Mouse (Mus musculus) heart, postnatal 36 days (tissue): ENCODE measurements around the gene Tomm40l. TPM values are rescaled to one million over a fixed set of nuclear protein-coding genes. Genes with fewer than 3 reads are reported as not detected.

Experiments
- DNase-seq, 2 experiments: peaks; one replicate each; pipeline ENCODE4 v3.0.0; 2021 to 2022
- intact Hi-C: fragments of 180-260 bp; cut with DNase I; formaldehyde crosslinking; loops from one replicate; pipeline ENCODE4 v1.15.1; 2025
- total RNA-seq, 2 experiments: library from RNA; stranded (reverse); gene quantifications; 2 replicates each; pipeline ENCODE4 v1.2.3; 2021

The Tomm40l gene
- total RNA-seq, 2 experiments from 2014 or later: 81.8 to 82.7 TPM

DNA sequence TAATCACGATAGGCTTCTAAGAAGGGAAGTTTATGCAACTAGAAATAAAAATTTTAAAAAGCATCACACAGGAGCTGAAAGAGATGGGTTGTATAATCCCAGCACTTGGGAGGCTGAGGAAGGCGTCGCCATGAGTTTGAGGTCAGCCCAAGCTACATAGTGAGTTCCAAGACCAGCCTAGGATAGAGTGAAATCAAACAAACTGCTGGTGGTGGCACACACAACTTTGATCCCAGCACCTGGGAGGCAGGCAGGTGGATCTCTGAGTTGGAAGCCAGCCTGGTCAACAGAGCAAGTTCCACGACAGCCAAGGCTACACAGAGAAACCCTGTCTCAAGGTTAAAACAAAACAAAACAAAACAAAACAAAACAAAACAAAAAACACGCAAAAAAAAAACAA is 10.0 kb upstream of the Tomm40l start:
- intact Hi-C loops: no loop called here
- no peak for DNase-seq

DNA sequence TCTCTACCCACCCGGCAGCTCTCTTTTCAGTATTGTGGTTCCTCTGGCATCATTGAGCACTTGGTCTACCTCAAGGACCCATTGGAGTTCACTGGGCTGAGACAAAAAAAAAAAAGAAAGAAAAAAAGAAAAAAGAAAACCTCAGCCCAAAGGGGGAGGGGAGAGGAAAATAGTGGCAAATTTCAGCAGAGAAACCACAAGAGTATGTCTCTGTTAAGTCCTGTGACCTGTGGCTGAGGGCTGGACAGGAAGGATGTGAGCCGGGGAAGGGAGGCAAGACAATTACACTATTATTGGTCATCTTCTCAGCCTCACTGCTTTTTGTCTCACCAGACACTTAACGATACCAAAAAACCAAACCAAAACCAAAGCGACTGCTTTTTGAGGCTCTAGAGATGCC is 9.5 kb upstream of the Tomm40l start:
- no peak for DNase-seq
- intact Hi-C loops: no loop called here

DNA sequence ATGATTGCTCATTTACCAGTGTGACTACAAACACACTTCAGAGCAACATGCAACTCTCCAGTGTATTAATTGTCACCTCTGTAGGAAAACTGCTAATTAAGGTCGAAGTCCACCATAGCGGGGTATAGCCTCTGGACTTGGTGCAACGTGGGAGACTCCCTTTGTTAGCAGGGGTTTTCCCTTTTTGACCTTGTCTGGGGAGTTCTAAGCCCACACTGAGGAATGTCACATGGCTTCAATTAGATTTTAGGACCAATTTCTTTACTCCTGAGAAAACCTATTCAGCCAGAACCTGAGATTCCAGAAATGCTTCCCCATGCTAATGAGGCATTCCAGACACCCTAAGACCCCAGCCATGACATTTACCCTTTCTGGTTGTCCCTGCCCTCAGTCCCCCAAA is 7.9 kb upstream of the Tomm40l start:
- DNase-seq: no peak
- intact Hi-C loops: no loop called here

DNA sequence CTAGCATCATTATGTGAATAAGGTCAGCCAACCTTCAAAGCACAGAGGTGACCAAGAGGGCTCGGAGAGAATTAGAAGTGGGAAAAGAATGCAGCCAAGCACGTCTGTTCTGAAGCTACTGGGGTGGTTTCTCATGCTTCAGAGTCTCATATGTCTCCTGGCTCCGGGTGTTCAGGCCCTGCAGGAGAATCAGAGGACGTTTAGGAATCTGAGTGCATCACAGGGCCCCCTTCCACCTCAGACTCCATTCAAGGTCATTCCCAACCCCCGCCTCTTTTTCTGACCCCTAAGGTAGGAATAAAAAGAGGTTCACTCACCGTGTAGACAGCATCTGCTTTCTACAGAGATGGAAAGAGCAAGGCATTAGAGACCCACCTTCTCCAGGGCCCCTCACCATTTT is 7.4 kb upstream of the Tomm40l start:
- intact Hi-C loops: no loop called here
- no peak for DNase-seq

DNA sequence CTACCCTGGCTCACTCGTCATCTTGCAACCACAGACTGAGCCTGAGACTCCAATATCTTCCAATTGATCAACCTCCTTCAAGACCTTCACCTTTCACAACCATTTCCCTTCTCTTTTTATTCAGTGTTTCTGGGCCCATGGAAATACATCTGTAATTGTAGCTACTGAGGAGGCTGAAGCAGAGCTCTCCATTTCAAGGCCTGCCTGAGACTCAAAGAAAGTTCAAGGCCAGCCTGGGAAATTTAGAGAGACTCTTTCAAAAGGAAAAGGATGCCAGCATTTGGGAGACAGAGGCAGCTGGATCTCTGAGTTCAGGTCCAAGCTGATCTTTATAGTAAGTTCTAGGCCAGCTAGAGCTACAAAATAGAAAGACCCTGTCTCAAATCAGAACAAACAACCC is 5.6 kb upstream of the Tomm40l start:
- no peak for DNase-seq
- intact Hi-C loops: no loop called here

DNA sequence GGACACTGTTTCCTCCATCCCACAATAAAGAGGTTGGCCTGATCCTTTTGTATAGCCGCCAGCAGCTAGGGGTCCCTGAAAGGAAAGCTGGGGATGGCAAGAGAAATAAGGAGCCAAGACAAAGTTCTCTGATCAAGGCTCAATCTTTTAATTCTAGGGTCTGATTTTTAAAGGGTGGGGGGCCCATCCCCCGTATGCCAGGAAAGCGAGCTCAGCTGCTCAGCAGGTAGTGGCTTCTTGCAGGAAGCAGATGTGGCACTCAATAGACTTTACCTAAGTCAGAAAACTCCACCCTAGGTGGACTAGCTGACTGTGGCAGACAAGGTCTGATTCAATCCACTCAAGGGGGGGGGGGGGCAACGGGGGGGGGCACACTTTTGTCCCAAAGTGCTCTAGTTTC is 4.5 kb upstream of the Tomm40l start:
- intact Hi-C loops: no loop called here
- DNase-seq: no peak

DNA sequence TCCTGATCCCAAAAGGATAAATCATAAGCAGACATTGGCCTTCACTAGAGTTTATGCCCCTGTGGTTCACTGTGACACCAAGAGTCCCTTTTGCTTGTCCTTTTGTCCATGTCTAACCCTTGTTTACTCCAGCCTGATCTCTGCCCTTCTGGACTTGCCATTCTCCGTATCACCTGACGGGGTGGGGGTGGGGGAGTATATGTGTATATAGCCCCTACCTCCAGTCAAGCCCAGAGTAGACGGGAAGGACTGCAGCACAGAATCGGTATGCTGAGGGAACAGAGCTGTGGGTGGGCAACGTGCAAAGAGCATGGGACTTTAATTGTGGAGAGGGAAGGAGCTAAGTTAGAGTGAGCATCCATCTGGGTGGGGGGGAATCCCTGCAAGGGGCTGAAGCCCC is 2.5 kb upstream of the Tomm40l start, which contains the start of gene Apoa2:
Gene Apoa2 (plus strand): TSS at position 198 of the 400 bp plus-strand sequence.
- intact Hi-C loops: no loop called here
- no peak for DNase-seq

DNA sequence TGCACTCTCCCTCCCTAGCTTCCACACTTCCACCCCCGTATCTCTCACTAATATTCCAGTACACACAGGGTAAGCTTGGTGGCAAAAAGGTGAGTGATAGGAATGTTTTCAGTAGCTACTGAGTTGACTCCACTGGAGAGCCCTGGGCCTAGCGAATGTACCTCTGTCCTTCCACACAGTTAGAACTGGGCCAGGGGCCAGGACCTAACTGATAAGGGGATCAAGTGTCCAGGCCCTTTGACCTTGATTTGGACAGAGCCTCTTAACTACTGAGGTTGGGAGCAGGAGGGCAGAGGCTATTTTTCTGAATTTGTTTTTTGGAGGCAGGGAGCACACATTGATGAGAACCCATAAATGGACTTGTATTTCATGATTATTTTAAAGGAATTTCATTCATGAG is 1.5 kb upstream of the Tomm40l start:
- intact Hi-C loops: loop anchor here (2.0 kb wide), 3 partner anchors 23 to 63 kb away; partner anchors contain the start of gene Usp21
- no peak for DNase-seq

DNA sequence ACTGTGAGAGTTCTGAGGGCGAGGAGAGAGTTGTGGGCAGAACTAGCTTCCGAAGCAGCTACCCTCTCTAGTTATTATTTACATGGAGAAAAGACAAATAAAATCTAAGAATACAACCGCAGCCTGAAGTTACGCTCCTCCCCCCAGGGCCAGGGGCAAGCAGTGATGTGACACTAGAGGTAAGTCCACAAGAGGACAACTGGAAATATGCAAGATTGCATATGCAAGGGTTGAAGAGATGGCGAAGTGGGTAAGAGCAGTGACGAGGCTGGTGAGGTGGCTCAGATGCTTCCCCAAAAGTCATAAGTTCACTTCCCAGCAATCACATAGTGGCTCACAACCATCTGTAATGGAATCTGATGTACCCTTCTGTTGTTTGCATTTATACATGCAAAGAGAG is 854 bp upstream of the Tomm40l start:
- DNase-seq: no peak
- intact Hi-C loops: loop anchor here (2.0 kb wide), 3 partner anchors 24 to 64 kb away; partner anchors contain the start of gene Usp21

DNA sequence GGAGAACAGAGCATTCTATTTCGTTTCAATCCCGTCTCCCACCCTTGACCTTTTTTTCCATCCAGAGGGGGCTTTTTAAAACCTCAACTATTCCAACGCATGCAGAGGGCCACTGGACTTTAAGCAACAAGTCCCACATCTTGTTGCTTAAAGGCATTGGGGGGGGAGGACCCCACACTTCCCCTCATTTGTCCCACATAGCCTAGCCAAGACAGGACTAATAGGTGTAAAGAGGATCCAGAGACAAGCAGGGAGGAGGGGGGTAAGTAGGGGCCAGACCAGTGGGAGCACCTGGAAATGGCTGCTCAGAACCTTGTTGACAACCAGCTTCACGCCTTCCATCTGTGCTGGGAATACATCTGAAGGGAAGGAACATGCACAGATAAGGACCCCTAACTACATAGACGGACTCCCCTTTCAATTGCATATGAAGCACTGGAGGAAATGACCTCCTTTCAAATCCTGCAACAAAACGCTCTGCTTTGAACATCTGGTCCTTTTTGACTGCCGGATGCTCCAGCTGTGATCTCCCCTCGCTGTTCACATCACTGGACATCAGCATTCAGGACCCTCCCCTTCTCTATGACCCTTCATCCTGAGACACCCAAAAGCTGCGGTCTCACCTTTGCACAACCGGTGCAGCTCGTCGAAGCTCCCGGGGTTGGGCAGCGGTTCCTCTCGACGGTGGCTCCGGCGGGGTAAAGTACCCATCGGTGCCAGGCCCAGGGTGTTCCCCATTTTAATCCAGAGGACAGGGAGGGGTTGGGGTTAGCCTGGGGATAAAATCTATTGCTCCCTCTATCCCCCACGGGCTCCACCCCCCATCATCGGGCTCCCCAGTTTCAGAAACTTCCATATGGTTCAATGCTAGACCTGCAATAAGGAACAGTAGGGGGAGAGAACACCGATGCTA is 777 bp downstream of the Tomm40l start:
- DNase-seq: no peak
- intact Hi-C loops: loop anchor here (2.0 kb wide), 4 partner anchors 25 to 65 kb away; partner anchors contain the start of gene Usp21

DNA sequence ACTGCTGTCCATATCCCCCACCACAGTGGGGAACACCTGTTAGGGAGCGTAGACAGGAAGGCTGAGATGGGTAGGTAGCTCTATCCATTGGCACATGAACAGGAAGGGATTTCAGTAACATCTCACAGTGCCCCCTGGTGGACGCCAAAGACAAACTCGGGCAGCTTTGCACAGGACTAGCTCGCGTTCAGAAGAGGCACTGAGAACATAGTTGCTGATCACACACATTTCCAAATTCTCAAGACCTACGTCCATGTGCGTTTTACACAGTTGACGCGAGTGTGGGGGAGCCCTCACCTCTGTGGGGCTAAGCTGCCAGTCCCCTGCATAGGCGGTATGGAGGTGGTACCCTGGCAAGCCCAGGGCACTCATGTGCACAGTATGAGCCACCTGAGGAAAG is 1.4 kb downstream of the Tomm40l start:
- intact Hi-C loops: loop anchor here (1.0 to 2.0 kb wide), 3 partner anchors 26 to 103 kb away; no protein-coding TSS in a partner anchor
- peak; percentile 87 to 91 for DNase-seq

DNA sequence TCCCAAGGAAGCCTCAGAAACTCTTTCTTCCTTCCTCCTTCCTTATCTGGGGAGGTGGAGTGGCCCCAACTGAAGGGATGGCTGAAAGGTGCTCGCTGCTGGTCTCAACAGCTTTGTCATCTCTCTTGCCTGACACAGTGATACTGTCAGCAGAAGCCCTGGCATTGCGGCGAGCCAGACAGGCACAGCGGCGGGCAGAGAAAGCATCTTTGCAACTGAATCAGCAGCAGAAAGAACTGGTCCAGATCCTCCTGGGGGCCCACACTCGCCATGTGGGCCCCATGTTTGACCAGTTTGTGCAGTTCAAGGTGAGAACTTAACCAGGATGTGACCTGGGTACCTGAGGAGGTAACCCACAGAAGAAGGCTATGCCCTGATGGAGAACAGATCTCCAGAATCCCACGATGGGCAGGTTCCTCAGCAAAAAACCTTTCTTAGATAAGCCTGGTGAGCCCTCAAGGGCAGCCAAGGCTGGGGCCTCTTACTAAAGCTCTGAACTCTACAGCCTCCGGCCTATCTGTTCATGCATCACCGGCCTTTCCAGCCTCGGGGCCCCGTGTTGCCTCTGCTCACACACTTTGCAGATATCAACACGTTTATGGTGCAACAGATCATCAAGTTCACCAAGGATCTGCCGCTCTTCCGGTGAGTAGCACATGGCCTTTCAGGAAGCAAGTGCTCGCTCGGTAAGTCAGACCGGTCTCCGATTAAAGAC is 5.9 kb downstream of the Tomm40l start:
- intact Hi-C loops: no loop called here
- DNase-seq: no peak

DNA sequence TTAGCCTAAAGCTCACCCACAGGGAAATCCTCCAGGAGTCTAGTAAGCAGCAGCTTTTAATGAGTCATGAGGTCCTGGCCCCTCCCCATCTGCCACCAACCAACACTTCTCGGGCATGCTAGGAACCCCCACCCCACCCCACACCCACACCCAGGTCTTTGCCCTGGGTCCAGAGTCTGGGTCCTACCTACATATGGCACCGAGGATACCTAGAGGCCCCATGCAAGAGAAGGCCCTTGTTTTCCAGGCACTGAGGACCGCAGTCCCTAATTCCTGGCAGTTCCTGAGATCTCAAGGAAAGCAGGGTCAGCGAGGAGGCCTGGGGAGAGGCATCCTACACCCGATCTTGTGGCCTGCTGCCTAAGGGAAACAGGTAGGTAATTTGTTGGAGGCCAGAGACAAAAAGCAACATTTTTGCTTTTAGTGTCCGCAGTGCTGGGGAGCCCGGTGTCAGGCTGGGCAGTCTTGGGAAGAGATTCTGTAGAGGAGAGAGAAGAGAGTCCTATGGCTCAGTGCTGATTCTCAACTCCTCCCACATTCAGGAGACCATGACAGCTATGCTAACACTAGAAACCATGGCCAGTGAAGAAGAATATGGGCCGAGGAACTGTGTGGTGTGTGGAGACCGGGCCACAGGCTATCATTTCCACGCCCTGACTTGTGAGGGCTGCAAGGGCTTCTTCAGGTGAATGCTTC is 8.4 kb downstream of the Tomm40l start, which contains the start of gene Nr1i3:
Gene Nr1i3 (plus strand): TSS at position 170 of the 696 bp plus-strand sequence.
- intact Hi-C loops: no loop called here
- no peak for DNase-seq

DNA sequence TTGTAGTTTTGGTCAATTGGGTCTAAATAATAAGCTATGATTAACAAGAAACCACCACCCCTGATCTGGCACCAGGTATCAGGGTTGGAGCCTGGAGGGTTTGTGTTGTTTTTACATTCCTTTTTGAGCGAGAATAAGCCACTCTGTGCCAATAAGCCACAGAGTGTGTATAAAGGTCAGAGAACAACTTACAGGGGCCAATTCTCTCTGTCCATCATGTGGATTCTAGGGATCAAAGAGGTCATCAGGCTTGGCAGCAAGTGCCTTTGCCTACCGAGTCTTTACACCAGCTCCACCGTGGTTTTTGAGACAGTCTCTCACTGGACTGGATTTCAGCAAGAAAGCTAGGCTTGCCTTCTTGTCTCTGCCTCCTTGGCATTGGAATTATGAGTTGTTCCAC is 9.5 kb downstream of the Tomm40l start:
- no peak for DNase-seq
- intact Hi-C loops: no loop called here

DNA sequence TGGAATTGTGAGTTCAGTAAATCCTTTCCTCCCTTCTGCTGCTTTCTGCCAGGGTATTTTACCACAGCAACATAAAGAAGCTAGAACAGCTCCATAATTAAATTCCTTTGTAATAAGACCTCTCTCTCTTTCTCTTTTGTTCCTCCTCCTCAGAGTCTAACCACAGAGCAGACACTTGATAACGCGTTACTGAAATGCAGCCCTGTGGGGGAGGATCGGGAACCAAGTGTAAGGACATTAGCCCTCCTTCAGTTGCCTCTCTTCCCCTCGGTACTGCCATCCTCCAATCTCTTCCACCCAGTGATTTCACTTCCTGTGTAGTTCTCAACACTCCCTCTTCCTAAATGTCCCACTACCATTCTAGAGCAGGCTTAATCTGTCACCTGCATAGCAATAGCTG is 12.9 kb downstream of the Tomm40l start:
- no peak for DNase-seq

DNA sequence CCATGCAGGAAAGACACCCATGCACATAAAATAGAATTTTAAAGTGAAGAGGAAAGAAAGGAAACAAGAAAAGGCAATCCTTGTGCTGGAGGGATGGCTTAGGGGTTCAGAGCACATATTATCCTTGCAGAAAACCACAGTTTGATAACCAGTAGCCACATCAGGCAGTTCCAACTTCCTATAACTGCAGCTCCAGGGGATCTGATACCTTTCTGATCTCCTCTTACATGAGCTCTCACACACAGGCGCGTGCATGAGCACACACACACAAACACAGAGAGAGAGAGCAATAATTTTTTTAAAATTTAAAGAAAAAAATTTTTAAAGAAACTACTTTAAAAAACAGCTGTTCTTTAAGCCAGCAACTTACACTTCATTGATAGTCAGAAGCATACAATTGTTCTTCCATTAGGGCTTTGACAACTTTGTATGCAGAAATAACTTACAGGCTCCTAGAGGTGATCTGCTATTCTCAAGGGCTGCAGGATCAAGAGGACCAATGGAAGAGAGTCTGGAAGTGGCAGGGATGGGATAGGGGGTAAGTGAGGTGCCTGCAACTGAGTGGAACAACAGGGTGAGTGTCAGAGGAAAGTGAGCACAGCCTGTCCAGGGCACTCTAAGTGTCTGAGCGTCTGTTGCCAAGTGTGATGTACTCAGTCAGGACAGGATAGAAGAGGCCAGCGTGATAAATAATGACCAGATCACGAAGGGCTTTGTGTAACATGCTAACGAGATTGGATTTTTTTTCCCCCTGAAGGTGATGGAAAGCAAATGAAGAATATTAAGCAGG is 16.4 kb downstream of the Tomm40l start:
- no peak for DNase-seq
- intact Hi-C loops: no loop called here

More for the DNA sequence above, 12.9 kb downstream of the Tomm40l start:
- intact Hi-C loops: no loop called here

DNA sequence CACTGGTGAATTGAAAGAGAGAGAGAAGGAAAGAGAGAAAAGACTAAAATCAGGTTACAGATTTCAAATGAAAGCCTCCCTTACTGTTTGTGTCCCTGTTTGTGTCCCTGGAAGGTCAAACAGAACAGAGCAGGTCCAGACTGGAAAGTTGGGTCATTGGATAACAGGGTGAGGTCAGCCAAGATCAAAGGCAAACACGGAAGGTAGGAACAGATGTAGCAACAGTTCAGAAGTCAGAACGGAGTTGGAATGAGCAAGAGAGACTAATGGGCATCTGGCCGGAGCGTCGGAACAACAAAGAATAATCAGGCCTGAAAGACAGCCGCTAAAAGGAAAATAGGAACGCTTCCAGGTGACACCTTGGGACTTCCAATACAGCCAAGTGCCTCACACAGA is 18.1 kb downstream of the Tomm40l start:
- intact Hi-C loops: no loop called here
- no peak for DNase-seq

DNA sequence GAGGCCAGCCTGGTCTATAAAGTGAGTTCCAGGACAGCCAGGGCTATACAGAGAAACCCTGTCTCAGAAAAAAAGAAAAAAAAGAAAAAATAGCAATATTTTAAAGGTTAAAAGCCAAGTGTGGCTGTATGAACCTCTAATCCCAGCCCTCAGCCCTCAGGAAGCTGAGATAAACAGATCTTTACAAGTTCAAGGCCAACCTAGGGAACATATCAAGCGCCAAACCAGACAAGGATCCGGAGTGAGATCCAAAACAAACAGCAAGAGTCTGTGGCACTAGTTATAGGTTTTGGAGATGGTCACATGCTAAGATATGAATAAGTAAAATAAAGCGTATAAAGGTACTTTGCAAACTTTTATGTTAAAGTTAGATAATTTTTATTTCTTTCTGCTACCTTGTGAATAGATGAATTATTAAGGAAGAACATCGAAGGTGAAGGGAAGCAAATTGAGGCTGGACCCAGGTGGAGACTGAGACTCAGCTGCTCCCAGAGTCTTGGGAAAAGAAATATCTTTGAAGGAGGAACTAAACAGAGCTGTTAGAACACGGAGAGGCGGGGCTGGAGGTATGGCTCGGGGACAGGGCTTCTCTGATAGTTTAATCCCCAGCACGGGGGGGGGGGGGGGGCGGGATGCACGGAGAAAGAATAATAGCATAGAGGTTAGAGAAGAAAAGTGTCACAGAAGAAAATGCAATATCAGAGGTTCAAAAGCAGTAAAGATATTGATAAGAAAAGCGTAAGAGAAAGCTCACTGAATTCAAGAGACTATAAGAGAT is 18.7 kb downstream of the Tomm40l start:
- DNase-seq: no peak
- intact Hi-C loops: no loop called here

DNA sequence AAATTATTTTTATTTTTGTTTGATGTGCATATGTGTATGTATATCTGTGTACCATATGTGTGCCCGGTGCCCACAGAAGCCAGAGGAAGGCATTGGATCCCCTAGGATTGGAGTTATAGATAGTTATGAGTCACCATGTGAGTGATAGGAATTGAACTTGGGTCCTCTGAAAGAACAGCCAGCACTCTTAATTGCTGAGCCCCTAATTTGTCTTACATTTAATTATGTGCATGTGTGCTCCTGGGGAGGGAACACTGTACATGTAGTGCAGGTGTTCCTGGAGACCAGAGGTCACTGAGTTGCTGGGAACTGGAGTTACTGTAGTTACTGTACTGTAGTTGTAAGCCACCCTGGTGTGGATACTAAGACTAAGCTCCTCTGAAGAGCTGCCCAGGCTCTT is 21.5 kb downstream of the Tomm40l start:
- intact Hi-C loops: no loop called here

More for the DNA sequence above, 21.5 kb downstream of the Tomm40l start:
- no peak for DNase-seq
